Mouse (Mus musculus): Measurements from ENCODE around the gene Lrrfip1.

Gene Lrrfip1

DNA sequence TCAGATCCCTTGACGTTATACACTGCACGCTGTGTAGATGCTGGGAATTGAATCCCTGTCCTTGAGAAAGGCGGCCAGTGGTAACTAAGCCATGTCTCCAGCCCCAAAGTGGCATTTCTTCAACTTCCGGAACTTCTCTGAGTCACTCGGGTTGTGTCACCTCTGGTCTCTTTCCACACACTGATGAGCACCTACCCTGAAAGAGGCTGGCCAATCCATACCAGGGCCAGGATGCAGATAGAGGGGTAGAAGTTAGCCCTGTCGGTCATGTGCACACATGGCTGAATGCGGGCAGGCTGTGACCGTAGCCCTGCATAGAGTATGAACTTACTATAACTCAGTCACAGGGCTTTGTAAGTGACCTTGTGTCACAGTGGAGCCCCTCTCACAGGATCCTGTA, 57.9 kb downstream of the Lrrfip1 start:
- peak in 1 of 2 experiments; percentile 32 for DNase-seq (ENCODE audit: low spot score in 2 of 2)

DNA sequence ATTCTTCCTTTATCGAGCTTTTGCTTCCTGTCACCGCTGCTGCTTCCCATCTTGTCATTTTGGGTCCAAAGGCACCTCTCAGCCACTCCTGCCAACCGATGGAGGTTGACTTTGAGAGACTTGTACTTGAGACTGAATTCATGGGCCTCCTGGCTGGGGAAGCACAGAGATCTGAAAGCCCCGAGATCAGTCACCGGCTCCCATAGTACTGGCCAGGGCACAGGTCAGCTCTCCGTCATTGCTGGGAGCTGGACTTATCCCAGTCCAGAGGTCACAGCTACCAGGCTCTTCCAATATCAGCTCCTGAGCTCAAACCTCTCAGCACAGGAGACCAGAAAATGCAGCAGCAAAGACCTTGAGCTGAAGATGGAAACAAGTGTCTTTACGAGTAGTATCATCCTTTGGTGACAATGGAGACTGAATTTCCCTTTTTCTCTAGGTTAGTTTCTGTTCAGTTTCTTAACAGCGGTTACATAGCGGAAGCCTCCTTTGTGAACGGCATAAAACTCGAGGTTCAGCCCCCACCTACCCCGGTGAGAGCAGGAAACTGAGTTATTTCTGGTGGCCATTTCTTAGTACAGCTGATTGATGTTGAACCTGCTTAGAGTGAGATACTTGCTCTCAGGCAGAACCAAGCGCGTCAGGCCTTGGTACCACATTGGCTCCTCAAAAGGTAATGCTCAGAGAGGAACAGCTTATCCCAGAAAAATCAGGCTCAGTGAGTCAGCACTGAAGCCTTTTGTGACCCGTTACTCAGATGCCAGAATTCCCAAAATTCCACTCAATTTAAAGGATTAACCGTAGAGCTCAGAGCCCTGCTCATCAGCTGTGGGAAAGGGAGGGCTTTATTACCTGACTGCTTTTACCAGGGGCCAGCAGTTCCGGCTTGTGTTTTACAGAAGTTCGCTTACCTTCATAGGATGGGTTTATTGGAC, 59.0 kb downstream of the Lrrfip1 start:
- peak in 1 of 2 experiments; percentile 46 for DNase-seq (ENCODE audit: low spot score in 2 of 2)

DNA sequence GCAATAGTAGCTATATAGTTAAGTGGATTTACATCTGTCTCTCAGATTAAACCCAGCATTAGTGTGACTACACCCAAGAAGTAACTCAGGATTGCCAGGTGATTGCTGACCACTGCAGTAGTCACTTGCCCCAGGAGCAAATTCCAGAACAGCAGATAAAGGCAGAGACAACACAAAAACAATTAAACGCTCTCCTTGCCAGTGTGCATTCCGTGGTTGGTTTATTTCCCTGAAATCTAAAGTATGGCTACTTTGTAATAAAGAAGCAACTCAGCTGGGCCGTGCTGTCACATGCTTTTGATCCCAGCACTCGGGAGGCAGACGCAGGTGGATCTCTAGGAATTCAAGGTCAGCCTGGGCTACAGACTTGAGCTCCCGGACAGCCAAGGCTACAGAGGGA, 59.7 kb downstream of the Lrrfip1 start:
- no peak for DNase-seq (ENCODE audit: low spot score in 2 of 2)

DNA sequence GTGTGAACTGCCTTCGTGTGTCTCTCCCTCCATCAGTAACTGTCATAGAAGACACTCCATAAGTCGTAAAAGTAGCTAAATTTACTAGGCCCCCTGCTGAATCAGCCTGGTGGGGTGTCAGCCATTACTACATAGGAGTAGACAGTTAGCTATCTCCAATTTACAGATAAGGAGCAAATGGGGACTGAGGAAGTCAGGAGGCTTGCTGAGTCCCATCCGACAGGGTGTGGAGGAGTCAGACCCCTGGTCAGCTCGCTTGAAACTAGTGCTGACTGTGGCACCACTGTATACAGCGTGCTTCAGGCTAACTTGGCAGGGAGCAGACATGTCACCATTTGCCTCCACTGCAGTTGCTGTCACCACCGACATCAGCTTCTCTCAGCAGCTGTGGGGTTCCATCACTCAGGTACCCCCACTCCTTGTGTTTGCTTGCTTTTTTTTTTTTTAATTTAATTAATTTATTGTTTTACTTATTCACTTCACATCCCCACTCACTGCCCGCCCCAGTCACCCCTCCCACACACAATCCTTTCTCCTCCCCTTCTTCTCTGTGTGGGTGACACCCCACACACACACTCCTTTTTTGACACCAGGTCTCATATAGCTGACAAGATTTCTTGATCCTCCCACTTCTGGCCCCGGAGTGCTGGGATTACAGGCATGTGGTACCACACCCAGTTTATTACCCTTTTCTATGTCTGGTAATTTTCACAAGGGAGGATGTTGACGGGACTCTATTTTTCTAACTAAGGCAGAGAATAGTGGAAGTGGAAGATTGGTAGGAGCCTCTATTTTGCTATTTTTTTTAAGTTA, 61.5 kb downstream of the Lrrfip1 start:
- DNase-seq (ENCODE audit: low spot score in 2 of 2), result no peak

DNA sequence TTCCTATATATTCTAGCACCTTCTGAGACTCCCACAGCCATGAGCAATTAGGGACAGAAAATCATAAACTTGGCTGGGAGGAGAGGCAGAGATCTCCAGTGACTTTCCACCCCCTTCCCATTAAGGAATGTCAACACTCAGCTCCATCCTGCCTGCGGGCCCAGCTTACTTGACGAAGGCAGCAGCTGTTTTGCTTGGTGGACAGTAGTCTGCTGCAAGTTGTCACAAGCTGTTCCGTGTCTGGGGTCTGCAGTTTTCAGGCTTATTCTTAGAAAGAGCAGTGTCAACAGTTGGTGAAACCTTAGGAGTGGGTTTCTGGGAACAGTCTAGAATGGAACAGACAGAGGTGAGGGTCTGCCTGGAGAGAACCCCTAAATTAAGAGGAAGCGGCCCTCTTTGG, 62.6 kb downstream of the Lrrfip1 start:
- DNase-seq (ENCODE audit: low spot score in 2 of 2), result no peak

DNA sequence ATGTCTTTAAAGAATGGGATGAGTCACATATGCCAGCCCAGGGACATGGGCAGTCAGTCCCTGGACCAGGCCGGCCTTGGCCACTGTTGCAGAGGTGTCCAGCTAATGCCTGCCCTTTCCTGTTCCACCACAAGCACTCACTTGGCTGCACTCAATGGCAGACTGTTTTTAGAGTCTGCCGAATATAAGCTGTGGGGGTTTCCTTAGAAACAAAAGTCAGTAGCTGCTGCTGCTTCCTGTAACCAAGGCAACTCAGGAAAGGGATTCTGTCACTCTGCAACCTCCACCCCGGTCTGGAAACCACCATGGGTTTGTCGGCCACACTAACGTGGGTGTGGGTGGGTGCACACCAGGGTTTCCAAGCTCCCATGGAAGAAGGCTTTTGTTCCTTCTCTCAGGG, 63.8 kb downstream of the Lrrfip1 start:
- no peak for DNase-seq (ENCODE audit: low spot score in 2 of 2)

DNA sequence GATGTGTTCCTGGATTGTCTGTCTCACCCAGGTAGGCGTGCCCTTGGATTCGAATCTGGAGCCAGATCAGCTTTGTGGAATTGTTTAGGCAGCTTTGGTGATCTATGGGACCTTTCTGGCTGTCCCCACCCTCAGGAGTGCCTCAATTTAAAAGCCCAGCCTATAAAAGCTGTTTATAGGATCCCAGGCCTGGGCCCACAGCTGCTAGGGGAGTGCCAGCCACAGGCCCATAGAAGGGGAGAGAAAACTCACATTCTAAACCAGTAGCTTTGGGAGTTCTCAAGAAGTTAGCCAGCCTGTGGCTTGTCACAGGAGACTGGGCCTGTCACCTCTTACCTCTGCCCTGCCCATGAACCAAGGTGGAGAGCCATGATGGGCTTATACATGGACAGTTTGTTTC, 65.5 kb downstream of the Lrrfip1 start:
- no peak for DNase-seq (ENCODE audit: low spot score in 2 of 2)

DNA sequence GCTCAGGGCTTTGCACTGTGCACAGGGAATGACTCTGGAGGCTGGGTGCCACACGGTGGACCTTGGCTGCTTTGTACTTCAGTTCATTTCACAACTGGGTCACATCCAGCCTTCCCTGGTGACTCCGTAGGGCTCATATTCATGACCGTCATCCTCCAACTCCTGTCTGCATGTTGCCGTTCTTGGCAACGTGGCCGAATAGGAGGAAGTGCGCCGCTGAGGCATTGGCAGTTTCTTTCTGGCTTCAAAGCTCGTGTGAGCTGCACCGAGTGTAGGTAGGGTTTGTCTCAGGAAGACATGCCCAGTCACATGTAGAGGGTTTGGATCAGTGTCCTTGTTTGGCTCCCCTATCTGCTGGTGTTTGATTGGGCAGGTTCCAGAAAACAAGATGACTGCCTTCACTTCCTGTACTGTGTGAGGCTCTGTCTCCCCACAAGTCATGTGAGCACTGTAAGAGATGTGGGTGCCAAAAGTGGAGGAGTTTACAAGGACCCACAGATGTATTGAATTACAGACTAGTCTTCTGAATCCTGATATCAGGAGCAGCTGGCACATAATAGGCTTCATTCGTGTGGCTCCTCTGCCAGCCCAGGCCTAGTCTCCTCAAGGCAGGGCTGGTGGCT, 66.5 kb downstream of the Lrrfip1 start:
- DNase-seq (ENCODE audit: low spot score in 2 of 2), result no peak

DNA sequence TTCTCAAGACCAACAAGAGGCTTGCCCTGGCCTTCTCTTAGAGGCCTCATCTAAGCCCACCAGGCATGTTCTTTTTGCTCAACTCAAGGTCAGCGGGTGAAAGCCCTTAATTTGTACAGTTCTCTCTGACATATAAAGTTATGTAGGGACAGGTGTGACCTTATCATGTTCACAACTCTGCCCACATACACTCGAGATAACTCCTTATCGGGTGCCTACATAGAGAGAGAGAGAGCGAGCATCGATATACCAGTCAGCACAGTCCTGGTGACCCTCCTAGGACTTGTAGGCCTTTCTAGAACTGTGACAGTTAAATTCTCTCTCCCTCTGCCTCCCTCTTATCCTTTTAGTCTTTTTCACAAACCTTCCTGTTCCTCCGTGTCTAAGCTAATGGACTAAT, 67.5 kb downstream of the Lrrfip1 start:
- DNase-seq (ENCODE audit: low spot score in 2 of 2), result no peak

DNA sequence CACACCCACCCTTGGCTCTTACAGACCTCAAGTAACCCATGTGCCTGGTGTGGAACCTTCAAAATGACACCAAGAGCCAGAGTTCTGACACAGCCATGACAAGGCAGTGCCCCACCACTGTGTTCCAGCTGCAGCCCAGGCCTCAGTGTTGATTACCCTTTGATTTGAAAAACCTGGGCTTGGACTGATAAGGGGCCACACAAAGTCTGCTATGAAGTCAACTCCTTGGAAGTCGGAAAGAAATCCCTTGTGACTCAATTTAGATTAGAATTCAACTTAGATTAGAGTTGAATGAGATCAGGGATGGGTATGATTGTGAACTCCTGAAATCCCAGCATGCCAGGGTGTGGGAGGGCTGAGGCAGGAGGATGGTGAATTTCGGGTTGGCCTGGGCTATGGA, 68.1 kb downstream of the Lrrfip1 start:
- DNase-seq (ENCODE audit: low spot score in 2 of 2), result no peak

DNA sequence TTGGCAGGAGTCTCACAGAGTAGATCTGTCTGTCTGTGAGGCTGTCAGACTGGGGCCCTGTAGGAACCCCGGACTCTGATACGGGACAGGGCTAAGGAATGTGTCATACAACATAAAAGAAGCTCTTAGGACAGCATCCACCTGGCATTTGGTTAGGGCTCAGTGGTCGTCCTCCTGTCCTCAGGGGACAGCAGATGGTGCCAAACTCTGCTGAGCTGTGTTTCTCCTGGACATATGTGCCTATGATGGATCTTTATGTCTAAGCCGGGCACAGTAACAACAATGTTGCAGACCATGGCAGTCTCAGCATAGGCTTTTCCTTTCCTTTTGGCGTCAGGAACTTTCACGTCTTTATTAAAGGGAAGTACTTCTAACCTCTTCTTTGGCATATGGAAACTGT, 69.2 kb downstream of the Lrrfip1 start:
- DNase-seq (ENCODE audit: low spot score in 2 of 2), result no peak

DNA sequence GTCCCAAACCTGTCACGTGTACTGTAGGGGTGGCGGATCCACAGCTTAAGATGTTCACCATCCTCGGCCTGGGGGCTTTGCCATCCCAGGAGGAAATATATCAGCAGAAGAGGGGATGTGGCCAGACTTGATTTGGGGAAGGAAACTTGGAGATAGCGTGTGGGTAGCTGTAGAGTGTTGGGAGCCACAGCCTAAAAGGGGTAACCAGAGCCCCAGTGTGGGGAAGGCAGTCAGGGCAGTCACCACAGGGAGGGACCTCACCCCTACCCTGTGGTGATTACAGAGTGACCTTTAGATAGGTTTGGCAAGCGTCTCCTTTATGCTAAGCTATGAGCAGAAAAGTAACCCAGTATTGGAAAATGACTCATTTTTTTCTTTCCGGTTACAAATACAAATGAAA, 71.0 kb downstream of the Lrrfip1 start:
- DNase-seq (ENCODE audit: low spot score in 2 of 2), result no peak

DNA sequence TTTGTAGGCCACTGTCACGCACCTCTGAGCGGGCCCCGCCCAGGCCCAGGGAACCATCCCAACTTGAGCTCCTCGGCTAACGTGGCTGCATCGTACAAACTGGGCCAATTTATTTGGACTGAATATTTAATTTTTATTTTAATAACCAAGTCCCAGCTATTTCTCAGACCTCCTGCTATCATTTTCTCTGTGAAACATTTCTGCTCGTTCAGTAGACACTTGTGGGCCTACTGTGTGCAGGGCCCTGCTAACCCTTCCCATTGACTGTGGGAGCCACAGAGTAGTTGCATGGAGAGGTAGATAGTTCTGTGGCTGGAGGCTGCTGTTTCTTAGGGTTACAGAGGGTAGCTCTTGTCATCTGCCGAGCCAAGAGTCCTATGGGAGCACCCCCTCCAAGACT, 72.0 kb downstream of the Lrrfip1 start:
- no peak for DNase-seq (ENCODE audit: low spot score in 2 of 2)

DNA sequence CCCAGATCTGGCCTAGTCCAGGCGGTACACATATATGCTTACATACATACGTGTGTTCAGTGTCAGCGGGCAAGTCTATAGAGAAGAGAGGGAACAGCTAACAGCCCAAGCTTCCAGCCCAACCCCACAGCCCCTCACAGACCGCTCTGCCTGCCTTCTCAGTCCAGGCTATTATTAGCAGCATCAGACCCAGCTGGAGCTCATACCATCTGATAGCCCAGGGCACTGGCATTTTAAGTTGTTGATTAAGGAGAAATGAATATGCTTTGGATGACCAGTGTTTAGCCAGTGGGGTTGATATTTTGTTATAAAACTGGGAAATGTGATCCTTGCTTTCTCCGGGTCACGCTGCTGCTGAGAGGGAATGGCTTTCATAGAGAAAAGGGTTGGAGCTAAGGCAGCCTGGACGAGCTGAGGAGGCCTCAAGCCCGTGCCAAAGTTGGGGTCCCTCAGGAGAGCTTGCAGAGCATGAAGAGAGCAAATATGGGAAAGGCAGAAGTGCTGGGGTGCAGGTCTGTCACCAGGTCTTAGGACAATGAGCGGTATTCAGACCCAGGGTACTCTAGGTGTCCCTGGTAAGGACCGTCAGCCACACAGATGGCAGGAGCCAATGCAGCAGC, 73.2 kb downstream of the Lrrfip1 start:
- no peak for DNase-seq (ENCODE audit: low spot score in 2 of 2)

DNA sequence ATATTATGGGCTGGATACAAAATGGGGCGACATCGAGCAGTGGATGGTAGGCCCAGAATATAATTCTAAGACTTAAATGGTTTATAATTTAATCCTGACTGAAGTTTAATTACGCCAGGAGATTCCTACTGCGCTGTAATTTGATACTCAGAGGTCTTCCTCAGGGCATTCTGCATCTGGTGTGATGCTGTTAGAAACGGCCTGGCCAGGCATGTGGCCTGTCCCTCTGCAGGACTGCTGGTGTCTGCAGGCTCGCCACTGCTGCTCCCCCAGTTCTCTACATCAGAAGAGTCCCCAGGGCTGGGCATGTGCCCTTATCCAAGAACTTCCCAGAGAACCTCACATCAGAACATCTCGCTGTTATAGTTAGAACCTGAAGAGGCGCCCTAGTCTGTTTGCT, 78.4 kb downstream of the Lrrfip1 start:
- DNase-seq (ENCODE audit: low spot score in 2 of 2), result no peak

DNA sequence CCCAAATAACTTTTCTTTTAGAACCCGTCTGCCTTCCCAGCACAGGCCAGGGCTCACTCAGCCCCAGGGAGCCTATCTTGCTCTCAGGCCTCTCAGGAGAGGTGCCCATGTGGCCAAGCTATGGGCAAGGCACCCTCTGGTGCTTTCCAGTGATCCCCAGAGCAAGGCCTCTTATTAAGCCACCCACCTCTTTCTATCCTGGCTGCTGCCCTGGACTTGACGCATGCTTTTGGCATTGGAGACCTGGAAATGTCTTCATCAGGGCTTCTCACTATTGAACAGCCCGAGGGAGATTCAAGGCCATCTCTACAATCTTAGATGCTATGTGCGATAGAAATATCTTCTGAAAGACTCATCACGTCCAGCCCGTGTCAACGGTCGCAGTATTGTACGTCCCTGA, 78.9 kb downstream of the Lrrfip1 start:
- DNase-seq (ENCODE audit: low spot score in 2 of 2), result no peak

DNA sequence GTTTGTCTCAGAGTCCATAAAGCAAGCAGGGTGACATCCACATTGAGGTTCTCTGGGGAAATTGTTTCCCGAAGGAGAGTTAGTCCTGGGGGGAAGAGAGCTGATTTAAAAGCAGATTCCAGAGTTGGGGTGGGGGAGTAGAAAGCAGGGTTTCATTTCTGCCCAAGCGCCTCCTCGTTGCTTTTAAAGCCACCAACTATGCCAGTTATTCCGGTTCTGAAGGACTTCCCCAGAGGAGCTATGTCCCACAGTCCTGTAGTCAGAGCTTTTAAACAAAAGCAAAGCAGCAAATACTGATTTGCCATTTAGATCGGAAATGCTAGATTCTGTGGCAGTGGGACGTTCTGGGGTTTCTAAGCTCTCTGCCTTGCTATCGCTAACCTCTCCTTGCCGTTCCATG, 79.4 kb downstream of the Lrrfip1 start:
- DNase-seq (ENCODE audit: low spot score in 2 of 2), result no peak

DNA sequence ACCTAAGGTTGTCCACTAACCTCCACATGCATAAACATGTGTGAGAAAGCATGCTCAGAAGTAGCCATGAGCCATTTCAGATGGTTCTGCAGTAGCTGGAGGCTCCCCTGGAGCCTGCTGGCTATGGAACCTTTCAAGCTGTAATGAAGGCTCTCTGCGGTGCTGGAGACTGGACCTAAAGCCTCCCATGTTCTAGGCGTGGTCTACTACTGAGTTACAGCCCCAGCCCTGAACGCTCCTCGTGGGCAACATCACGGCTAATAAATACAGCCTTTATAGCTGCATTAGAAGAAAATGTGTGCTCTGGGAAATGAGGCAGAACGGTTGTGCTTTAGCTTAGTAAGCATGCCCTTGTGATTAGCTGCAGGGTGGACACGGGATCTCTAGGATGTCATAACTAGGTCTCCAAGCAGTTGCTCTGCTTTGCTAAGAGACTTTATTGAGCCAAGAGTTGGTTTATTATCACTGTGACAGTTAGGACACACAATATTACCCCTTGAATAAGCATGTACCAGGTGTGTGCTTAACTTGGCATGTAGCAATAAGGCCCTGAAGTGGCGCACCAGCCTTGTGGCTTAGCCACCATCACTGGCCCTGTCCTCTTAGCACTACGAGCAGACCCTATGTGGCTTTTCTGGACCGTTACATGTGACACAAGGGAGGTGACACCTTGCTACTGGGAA, 81.3 kb downstream of the Lrrfip1 start:
- no peak for DNase-seq (ENCODE audit: low spot score in 2 of 2)

DNA sequence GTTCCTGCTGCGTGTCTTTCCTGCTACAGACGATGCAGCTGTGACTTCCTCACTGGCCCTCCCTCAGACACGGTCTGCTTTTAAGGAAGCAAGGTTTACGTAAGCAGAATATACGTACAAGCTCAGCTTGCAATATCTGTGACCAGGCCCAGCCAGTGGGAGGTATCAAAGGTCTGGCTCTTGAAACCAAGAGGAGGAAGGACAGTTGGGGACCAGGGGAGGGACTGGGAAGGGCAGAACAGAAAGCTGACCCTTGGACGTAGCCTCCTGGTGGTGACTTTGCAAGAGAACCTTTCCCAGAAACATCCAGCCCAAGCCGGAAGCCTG, 81.8 kb downstream of the Lrrfip1 start:
- DNase-seq (ENCODE audit: low spot score in 2 of 2), result peak in 1 of 2 experiments; percentile 41

DNA sequence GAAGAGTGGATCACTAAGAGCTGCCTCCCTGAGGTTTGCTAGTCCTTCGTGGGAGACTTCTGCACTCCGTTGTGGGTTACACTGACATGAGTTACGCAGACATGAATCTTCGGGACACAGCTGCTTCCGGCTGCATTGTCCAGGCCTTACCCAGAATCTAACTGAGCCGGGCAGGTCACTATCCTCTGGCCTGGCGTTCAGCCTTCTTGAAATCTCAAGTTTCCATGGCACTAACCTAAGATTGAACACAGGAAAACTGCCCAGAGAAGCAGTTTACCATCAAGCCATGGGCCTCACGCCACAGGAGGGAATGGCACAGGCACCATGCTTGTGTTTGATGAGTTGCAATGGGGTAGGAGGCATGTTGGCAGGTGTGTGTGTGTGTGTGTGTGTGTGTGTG, 85.8 kb downstream of the Lrrfip1 start:
- no peak for DNase-seq (ENCODE audit: low spot score in 2 of 2)

DNA sequence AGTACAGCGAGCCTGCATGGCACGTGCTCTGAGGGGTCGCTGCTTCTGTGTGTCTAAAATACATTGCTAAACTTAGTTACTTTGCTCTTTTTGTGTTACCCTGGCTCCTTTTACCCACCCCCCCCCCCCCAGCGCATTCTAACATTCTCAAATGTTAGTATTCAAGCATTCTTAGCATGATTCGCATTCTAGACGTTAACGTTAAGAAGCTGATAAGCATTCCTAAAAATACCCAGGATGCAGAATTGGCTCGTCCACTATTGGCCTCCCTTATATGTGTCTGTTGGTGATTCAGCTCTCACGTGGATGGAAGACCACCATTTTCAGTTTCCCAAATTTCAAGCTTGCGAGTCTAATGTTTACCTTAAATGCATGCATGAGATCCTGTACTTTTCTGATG, 86.5 kb downstream of the Lrrfip1 start:
- no peak for DNase-seq (ENCODE audit: low spot score in 2 of 2)

DNA sequence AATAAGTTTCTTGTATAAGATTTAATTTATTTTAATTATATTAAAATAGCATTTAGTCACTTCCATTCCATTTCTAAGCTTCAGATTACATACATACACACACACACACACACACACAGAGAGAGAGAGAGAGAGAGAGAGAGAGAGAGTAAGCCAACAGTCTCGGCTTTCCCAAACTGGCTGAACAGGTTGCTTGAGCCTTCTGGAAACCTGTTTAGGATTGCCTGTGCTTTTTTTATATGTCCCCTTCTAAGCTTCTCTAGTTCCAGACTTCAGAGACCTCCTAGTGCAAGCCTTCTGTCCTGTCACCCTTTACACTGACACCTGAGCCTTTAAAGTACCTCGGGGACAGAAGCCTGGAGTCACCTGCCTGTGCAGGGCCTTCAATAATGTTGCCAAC, 87.1 kb downstream of the Lrrfip1 start:
- DNase-seq (ENCODE audit: low spot score in 2 of 2), result no peak

Data from spleen, postnatal 4 days (tissue).